Mouse (Mus musculus) megakaryocyte, embryonic 14.5 days (primary cell): Measurements from ENCODE around the gene Tmem222.

Experiments
- FLI1 ChIP-seq: IDR thresholded peaks from 2 replicates; pipeline ENCODE4 v1.6.1; 2012; ENCODE audit warnings: low read length, inconsistent platforms, mixed read lengths
- GATA1 ChIP-seq: IDR thresholded peaks from 3 replicates; pipeline ENCODE4 v1.6.1; 2012; ENCODE audit warnings: mixed read lengths, low read length, inconsistent platforms, borderline replicate concordance

- TF ChIP-seq GATA1 (no peak), FLI1 (no peak)
Measured at GRCm38 (mm10) chr4:133265759-133266158, 11.8 kb downstream of the Tmem222 start.
